Mouse (Mus musculus) monocyte, adult 2 months (primary cell): ENCODE results near the gene Chn2.

Source experiments
- DNase-seq, 2 experiments: peaks; one replicate each; pipeline ENCODE4 v3.0.0; 2022; ENCODE audit warnings: low spot score in 2 of 2, low read depth in 1 of 2

Gene Chn2

DNA sequence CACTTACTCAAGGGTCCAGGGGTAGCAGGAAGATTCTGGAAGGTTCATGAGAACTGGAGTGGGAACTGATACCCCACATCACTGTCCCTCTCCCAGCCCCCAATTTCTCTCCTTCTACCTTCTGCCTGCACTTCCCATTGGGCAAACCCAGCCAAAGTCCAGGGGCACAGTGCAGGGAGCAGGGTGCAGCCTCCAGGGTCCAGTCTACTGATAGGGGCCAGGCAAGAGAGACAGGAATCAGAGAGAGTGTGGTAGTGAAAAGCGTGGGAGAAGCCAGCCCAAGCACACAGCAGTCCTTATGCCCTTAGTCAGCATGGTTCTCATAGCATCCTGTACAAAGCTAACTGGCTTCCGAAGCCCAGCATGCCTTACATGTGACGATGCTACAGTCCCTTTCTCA lies 187.7 kb downstream of the Chn2 start:
- no peak for DNase-seq

DNA sequence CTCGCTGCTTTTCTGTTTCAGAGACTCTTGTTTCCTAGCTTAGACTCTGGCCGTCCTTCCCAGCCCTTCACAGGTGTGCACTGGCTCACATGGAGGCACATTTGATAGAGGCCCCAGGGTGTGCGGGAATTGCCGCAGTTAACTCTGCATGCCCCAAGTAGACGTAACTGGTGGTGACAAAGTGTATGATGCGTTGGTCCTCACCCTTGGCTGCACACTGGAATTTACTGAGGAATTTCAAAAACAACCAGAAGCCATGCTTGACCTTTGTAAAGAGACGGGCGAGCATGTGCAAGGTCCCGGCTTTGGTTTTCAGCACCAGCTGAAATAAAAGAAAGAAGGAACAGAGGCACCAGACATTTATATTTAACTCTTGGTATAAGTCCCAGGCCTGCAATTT lies 189.1 kb downstream of the Chn2 start:
- DNase-seq = no peak

DNA sequence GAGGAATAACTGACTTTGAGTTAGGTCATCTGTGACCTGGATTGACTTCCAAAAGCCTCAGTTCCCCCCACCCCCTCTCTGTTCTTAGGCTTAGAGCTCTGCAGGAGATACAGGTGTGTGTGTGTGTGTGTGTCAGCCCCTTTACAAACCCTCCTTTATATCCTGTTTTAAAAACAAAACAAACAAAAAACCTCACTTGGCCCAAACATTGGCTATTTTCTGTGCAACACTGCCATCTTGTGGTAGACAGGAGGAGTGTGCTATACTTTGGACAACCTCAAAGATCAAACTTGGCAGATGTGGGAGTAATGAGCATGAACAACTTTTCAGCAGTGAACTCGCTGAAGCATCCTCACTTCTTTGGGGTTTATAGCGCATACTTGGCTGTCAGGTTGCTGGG lies 189.5 kb downstream of the Chn2 start:
- no peak for DNase-seq

DNA sequence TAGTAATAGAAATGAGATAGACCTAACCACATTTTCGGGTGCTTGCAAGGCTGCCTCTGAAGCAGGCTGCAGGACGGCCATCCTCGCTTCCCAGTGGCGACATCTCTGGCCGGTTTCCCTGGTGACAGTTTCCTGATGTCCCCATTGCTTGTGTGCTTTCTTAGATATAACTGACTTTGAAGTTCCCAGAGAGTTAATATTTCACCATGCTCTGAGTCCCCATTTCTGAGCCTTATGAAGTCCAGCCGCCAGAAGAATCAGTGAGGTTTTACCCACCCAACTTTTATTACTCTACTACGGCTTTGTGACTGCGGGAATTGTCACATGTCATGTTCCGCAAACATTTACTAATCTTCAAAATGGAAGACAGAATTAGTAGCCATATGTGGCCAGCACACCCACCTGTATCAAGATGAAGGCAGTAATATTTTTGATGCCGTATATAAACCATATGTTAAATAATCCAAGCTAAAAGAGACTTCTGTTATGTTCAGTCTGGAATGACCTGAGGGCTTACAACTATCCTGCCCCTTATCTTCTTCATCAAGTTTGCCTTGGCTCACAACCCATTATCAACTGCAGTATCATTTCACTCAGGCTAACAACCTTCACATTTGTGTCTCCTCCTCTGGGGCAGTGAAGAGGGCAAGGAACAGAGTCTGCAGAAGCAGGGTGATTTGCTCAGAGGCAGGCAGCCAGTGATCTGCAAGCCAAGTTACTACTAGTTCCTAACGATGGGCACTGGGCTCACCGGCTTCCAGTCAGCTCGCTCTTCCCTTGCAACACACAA lies 192.6 kb downstream of the Chn2 start:
- no peak for DNase-seq

DNA sequence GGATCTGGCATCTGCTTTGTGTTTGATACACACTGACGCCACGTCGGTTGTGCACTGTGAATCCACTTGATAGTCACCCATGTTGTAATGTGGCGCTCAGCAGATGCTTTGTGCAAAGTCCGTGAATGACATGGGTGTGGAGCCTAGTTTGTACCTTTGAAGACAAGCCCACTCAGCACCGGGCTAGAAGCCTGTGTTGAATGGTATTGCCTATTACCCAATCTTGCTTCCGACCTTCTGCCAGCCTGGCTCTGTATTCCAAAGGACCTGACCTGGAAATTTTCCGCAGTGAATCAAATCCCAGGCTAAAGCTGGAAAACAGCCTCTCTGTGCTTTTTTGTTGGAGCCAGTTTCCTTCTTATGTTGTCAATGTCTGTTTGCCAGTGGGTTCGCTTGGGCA lies 197.1 kb downstream of the Chn2 start:
- no peak for DNase-seq

DNA sequence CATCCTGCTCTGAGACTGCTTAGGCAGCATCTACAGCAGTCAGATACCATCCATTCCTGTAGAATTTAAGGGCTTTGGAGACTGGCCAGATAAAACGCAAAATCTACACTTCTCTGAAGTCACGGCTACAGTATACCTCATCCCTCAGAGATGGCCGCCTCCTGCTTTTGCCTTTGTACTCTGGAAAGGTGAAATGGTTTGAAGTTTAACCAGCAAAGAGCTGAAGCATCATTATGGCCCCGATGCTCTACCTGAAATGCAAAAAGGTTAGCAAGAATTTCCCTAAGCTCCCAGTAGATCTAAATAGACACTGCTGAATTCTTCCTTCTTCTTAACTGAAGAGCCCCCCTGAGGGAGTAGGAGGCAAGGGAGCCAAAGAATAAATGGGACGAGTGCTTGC lies 202.4 kb downstream of the Chn2 start:
- DNase-seq = no peak

DNA sequence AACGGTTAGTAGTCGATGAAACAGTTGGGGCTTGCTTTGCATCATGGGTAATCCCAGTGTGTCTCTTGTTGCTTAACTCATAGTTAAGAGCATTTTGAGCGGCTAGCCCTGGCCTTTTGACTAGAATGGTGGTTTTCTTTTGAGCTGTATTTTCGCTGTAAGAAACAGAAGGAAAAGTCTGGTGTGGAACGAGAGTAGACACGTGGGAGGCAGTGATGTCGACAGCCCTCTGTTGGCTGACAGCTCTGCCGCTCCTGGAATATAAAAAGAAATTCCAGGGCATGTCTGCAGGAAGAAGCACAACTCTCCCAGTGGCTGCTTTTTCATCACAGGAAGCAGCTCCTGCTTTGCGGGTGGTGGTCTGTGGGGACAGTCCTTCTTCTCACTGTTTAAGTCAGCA lies 202.9 kb downstream of the Chn2 start:
- no peak for DNase-seq

DNA sequence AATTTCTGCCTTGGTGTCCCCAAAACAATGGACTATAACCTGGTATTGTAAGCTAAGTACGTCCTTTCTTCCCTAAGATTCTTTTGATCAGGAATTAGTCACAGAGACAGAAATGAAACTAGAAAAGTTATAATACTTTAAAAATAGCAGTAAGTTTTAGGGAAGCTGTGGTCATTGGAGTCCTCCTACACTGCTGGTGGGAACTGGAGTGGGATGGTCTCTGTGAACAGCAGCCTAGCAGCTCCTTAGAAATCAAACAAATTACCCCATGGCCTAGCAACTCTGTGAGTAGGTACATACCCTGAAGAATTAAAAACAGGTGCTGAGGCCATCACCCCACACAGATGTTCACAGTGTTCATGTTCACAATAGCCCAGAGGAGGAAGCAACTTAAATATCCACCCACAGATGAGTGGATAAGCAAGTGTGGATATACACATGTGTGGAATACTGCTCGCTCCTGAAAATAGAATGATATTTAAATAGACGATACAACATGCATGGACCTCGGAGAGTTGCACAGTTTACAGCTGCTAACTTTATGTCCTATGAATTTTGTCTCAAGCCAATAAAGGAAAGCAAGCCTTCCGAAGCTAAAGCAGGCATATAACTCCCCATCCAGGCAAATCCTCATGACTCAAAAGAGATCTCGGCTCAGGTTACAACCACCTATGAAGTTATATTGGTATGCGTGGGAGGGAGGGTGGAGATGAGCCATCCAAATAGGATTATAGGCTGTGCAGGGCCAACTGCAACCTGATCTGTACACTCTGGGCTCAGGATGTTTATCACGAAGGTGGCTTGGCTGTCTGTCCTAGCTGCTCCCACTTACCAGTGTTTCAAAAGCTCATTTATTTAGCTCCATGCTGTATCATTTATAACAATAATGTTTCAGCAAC lies 209.2 kb downstream of the Chn2 start:
- DNase-seq = no peak

DNA sequence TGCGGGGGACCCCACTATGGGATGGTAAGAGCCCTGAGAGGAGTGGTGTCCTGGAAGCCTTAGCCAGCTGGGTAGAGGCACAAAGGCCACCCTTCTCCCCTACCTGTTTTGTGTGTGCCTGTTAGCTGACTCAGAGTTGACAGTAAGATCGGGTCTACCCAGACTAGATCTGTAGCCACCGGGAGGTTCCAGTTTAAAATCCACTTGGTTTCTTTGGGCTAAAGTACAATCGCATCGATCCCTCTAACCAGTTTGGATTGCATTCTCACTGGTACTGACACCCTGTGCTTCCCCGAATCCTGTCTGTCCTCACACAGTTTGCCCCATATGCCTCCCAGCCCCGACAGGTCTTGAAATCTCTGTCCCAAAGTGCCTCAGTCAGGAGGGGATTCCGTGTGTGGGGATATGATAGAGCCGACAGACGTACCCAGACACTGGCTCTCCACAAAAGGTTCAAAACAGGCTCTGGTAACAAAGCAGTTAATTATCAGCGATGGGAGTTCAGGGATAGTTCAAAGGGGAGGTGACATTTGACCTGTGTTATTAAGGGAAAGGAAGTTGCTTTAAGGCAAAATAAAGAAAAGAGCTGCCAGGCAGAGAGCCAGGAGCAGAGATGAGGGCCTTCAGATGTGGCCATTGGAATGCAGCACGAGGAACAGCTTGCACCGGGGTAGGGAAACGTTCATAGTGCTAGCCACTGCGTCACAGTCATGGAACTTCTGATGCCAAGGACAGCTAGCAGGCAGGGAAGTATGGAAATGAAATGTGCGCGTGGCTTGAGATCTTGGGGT lies 212.2 kb downstream of the Chn2 start:
- DNase-seq = no peak

DNA sequence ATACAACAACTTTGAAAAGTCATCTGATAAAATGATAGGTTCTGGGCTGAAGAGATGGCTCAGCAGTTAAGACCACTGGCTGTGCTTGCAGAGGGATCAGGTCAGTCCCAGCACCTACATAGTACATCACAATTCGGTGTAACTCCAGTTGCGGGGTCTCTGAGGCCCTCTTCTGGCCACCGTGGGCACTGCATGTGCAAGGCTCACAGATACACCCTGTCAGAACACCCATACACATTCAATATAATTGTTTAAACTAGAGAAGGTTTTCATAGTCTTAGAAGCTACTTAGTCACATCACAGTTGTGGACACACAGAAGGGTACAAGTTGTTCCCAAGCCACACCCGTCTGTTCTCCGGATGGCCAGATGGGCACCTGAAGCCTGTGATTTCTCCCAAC lies 213.9 kb downstream of the Chn2 start:
- DNase-seq = no peak

DNA sequence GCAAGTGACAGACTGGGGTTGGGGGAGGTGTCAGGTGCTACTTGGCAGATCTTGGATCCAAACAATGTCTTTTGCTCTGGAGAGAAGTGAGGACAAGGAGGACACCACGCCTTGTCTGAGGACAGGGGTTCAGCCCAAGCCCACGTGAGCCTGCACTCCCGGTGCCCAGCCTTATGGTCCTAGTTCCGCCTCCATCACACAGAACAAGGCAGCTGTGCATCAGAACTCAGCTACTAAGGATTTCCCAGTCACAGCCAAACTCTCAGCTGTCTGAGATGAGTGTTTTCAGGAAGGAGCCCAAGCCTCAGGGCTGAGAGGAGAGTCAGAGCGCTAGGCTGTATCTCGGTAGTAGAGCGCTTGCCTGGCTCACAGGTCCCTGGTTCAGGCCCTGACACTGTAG lies 214.5 kb downstream of the Chn2 start:
- DNase-seq = no peak

DNA sequence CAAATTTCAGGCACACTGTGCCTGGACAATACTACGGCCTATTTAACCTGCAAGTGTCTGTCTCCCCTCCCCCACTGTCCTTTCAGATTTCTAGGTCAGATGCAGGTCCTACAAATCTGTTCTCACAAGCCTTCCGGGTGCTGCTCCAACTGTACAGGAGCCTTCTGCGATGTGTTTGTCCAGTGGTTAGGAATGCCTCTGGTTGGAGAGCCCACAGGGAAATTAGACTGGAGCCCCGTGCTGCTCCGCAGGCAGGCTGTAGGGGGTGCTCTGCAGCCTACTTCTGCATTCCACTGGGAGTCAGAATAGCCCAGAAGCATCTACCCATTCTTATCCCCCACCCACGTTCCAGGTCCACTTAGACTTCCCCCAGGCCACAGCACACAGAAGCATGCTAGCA lies 215.4 kb downstream of the Chn2 start:
- DNase-seq = no peak

DNA sequence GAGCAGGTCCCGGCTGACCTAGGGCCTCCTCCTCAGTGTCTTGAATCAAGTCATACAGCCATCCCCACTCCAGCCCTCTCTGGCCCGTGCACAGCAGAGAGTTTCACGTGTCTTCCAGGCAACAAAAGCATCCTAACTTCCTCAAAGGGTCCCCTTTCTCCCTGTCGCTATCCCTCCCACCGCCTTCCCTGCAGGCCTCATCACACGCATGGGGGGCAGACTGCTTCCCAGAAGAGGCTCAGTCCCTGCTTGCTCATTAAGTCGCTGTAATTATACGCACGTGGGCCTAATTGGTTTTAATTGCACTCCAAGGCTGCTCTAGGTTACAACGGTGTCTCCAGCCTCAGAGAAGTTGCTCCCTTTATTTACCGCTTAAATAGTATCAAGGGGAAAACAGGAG lies 216.0 kb downstream of the Chn2 start:
- DNase-seq = no peak

DNA sequence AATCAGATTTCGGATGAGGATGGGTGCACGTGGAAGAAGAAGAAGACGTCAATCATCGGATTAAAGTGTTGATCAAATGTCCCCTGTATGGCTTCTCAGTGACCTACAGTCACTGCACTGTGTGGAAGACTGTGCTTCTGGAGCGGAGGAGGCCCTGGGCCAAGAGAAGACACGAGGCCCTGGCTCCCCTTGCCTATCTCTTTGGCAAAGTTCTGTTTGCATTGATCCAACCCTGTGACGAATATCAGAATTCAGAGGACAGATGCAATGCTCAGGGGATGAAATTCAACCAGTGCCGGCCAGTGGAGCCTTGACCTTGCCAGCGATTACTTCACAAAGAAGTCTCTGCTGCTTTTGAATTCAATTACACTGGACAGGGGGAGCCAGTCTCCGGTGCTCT lies 217.0 kb downstream of the Chn2 start:
- DNase-seq = no peak

DNA sequence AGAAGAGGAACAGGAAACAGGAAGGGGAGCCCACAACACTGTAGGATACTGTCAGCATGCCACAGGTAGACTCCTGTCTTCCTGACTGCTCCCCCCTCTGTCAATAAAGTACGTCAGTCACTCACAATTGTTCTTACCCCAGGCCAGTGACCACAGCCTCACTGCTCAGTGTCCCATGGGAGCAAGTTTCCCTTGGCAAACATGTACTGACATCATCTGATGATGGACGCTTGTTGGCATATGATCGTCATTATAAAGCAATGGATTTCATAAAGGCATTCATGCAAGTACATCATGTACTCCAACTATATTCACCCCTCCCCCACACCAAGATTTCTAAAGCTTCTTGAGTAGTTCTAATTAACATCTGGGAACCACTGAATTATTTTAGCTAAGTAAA lies 218.2 kb downstream of the Chn2 start:
- no peak for DNase-seq

DNA sequence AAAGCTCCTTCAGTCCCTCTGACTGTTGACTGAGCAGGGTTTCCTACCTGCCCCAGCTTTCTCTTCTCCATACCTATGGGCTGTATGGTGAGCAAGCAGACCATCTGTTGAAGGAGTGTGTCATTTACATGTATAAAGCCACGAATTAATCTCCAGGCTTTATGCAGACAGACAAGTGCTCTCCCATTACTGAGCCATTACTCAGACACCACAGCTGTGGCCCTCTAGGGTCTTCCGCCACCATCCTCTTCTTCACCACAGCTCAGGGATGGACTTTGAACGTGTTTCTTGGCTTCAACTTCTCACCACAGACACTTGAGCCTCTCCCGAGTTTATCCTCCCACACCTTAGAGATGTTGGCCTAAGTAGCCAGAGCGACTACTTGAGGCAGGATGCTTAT lies 219.1 kb downstream of the Chn2 start:
- no peak for DNase-seq

DNA sequence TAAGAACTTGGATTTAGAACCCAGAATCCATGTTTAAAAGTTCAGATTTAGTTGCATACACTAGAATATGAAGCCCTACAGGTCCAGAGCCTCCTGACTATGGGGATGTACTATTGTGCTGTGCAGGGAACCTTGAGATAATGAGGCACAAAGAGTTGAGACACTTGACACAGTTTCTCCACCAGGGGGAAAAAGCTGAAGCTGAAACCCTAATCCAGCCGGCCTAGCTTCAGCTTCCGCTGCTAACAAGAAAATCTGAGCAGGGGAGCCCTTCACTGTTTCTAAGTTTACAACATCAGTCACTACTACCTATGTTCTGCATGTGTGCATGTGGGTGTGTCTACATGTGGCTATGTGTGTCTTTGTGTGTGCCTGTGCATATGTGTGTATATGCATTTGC lies 223.4 kb downstream of the Chn2 start:
- no peak for DNase-seq

DNA sequence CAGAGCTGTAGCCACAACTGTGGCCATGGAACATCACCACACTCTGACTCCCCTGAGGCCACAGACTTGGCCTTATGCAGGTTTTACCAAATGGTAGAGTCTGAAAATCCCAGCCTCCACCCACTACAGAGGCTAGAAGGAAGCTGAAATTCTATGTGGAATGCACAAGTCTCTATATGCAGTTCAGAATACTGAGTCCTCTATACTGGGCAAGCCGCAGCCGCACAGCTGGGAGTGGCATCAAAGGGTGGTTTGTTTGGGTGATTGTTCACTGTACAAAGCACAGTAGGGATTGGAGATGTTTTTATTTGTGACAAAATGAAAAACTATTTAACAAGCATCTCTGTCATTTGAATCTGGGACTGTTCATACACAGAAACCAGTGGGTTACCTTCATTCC lies 224.5 kb downstream of the Chn2 start:
- no peak for DNase-seq

DNA sequence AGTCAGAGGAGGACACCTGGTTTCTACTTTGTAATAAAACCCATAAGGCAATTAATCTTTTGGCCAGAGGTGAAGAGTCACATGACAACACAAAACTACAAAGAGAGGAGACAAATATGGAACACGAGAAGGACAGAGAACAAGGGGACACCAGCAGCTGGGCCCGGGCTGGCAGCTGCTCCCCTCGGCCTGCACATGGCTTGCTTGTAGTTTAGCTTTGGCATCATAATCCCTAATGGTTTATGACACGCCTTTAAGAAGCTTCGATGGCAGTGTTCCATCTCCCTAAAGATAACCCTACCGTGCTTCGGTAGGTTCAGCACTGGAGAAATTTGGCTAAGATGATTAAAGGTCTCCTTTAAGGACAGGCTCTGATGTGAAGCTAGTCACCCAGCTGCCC lies 225.2 kb downstream of the Chn2 start:
- DNase-seq = no peak

DNA sequence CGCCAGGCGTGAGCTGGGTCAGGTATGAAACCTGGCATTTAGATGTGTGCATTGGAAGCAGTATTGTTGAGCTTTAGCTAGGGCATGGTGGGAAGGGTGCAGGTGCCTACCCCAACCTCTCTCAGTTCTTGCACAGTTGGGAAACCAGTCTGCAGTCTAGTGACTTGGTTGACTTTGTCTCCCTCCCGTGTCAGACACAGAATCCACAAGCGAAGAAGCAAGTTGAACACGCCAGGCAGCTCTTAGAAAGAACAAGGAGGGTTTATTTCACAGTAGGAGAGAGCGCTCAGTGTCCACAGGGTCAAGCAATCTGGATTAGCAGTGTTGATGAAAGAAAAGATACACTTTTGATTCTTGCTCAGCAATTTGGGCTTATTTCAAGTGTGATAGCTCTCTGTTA lies 226.0 kb downstream of the Chn2 start:
- DNase-seq = no peak

DNA sequence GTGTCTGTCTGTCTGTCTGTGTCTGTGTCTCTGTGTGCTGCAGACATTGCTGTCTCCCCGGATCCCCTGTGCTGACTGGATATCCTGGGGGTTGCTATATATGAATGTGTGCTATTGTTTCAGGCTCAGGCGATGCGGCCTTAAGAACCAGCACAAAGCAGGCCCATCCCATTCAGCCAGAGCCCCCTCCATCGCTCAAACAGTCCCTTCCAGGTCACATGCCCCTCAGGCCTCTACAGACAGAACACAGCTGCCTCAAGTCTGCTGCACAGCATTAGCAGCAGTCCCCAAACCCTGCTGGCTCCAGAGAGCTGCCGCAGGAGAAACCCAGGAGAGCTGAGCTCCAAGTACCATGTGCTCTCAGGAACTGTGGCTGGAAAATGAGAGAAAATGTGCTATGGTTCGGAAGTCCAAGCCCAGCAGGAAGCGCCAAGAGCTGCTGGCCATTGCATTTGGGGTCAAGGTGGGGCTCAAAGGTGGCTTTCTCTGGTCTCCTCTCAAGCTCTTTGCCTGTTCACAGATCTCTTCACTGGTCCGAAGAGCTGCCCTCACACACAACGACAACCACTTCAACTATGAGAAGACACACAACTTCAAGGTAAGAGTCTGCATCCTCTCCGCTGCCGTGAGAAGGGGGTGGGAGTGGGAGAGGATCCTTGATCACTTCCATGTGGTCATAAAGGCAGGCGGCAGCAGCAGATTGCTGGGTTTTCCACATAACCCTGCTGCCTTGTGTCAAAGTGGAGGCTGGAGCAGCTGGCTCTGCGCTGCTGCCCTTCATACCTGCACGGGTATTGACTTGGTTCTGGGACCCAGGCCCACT lies 233.4 kb downstream of the Chn2 start:
- no peak for DNase-seq
